Mouse (Mus musculus): ENCODE data around the gene Fcer1g.

DNA sequence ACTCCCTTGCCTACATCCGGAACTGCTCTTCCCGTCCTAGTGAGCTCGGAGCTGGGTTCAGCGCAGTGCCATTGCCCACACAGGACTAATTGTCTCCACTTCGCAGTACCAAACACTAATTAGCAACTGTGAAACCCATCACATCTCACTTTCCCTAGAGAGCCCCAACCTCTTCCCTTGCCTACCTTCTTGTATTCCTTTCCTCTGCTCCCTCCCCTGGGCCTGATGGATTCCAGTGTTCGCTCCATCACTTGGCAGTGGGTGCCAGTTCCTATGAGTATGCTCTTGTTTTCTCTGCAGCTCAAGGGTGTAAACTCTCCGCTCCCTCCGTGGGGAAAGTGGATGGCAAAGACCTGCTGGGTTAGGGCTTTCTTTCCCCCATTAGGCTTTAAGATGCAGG, 48.5 kb downstream of the Fcer1g start:
- no peak for TF ChIP-seq CTCF (IDR thresholded peaks at IDR 0.05; ENCODE audit: extremely low read depth, insufficient read depth, low read length)
- TF ChIP-seq POLR2A (IDR thresholded peaks at IDR 0.05; ENCODE audit: extremely low read depth, insufficient read depth, low read length): no peak

Data from cortical plate, adult 2 months (tissue).